Mouse (Mus musculus) CH12.LX (cell line): ENCODE data around the gene Dmrta2.

Source experiments
- CTCF ChIP-seq, 2 experiments: IDR thresholded peaks in 1 of 2; conservative IDR thresholded peaks in 1 of 2; 2 replicates each; pipeline ENCODE4 v1.5.1; 2011 to 2012; ENCODE audit warnings: low read depth in 2 of 2, low read length in 2 of 2, improper control_type of control experiment in 1 of 2, inconsistent platforms in 1 of 2, mild to moderate bottlenecking in 1 of 2, moderate library complexity in 1 of 2
- EP300 ChIP-seq: IDR thresholded peaks from 2 replicates; pipeline ENCODE4 v1.6.1; 2011; ENCODE audit warnings: low read length, improper control_type of control experiment
- MAX ChIP-seq: IDR thresholded peaks from 2 replicates; pipeline ENCODE4 v1.6.1; 2011; ENCODE audit warnings: low read length, improper control_type of control experiment
- POLR2A ChIP-seq: IDR thresholded peaks from 2 replicates; pipeline ENCODE4 v1.6.1; 2011; ENCODE audit warnings: low read depth, mild to moderate bottlenecking, improper control_type of control experiment, low read length
- TBP ChIP-seq: conservative IDR thresholded peaks from 2 replicates; pipeline ENCODE4 v1.6.1; 2011; ENCODE audit warnings: low read depth, low read length, improper control_type of control experiment
- ZMIZ1 ChIP-seq: IDR thresholded peaks from 2 replicates; pipeline ENCODE4 v1.6.1; 2012; ENCODE audit warnings: low read depth, mild to moderate bottlenecking, inconsistent platforms, low read length, improper control_type of control experiment

DNA sequence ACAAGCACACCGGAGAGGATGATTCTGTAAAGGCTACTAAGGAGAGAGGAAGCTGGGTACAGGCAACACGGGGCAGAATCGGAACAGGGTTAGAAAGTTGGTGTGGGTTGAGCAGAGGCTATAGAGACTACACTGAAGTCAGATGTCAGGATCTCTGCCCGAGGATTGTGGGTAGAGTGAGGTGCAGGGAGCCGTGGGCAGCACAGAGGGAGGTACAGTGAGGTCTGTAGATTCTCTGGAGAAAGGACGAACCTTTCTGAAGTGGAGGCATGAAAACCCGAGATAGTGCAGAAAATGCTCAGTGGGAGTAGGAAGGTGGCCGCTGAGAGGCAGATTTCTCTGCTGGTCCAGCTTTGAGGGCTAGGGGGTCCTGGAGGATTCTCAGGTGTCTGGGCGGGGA is 8.4 kb downstream of the Dmrta2 start:
- TF ChIP-seq MAX = no peak
- TF ChIP-seq CTCF (conservative IDR thresholded peaks at IDR 0.05 in 1 of 2, IDR thresholded peaks at IDR 0.05 in 1 of 2; ENCODE audit: low read depth in 2 of 2, low read length in 2 of 2) = no peak
- no peak for TF ChIP-seq TBP
- TF ChIP-seq EP300 = no peak
- TF ChIP-seq POLR2A = no peak
- TF ChIP-seq ZMIZ1 = no peak
